Mouse (Mus musculus): ENCODE measurements around the gene Sertad4.

Sertad4 gene

GRCm38 (mm10) chr1:192812290-192812689, 43.3 kb downstream of the Sertad4 start:
- DNase-seq (ENCODE audit: extremely low spot score, low spot score) = no peak

- DNase-seq (ENCODE audit: extremely low spot score, low spot score) = no peak
Observed at GRCm38 (mm10) chr1:192806168-192807157, 49.1 kb downstream of the Sertad4 start.

GRCm38 (mm10) chr1:192800338-192800737, 55.2 kb downstream of the Sertad4 start:
- no peak for DNase-seq (ENCODE audit: extremely low spot score, low spot score)

GRCm38 (mm10) chr1:192799165-192799991, 56.2 kb downstream of the Sertad4 start:
- peak; percentile 47 for DNase-seq (ENCODE audit: extremely low spot score, low spot score)

- DNase-seq (ENCODE audit: extremely low spot score, low spot score) = no peak
Observed at GRCm38 (mm10) chr1:192798212-192799164, 57.1 kb downstream of the Sertad4 start.

- DNase-seq (ENCODE audit: extremely low spot score, low spot score) = no peak
Observed at GRCm38 (mm10) chr1:192797011-192797274, 58.6 kb downstream of the Sertad4 start.

- DNase-seq (ENCODE audit: extremely low spot score, low spot score) = peak; percentile 70
Observed at GRCm38 (mm10) chr1:192796201-192797010, 59.1 kb downstream of the Sertad4 start.

- no peak for DNase-seq (ENCODE audit: extremely low spot score, low spot score)
Observed at GRCm38 (mm10) chr1:192794957-192795745, 60.4 kb downstream of the Sertad4 start.

Data from neural tube, embryonic 10.5 days (tissue).